Mouse (Mus musculus): ENCODE data around the gene Pld3.

DNA sequence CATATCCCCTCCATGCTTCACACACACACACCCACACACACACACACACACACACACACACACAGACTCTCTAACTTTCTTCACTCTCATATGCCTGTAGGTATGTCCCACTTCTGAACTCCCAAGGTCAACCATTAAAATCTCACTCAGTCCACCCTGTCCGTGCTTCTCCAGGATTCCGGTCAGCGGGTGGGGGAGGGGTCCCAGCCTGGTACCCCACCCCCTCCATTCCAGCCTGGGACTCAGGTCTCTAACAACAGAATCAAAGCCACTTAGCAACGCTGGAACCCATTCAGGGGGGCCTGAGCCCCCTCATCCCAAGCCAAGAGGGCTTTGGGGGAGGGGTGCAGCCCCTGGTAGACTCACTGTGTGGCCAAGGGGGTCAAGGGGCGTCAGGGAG is 30.1 kb downstream of the Pld3 start, which contains the start of gene Hipk4:
- TF ChIP-seq ZNF384 (IDR thresholded peaks at IDR 0.05; ENCODE audit: low read depth, low read length) (no peak), MAFK (IDR thresholded peaks at IDR 0.05; ENCODE audit: insufficient read depth, low read depth, low read length) (no peak), ZC3H11A (IDR thresholded peaks at IDR 0.05; ENCODE audit: borderline replicate concordance, low read depth, low read length) (no peak), HCFC1 (IDR thresholded peaks at IDR 0.05; ENCODE audit: borderline replicate concordance, insufficient read depth, low read length) (no peak), CHD2 (IDR thresholded peaks at IDR 0.05; ENCODE audit: low read depth, low read length) (no peak)
